Mouse (Mus musculus) liver, postnatal 0 days (tissue): Measurements from ENCODE around the gene Crhr2.

Source experiments
- CTCF ChIP-seq: sonication (generic); IDR thresholded peaks from 2 replicates; pipeline ENCODE4 v1.5.1; 2016; ENCODE audit warnings: antibody characterized with exemption, low read depth
- EP300 ChIP-seq: IDR thresholded peaks from 2 replicates; pipeline ENCODE4 v1.6.1; 2016; ENCODE audit warnings: antibody characterized with exemption, low read depth, mild to moderate bottlenecking

DNA sequence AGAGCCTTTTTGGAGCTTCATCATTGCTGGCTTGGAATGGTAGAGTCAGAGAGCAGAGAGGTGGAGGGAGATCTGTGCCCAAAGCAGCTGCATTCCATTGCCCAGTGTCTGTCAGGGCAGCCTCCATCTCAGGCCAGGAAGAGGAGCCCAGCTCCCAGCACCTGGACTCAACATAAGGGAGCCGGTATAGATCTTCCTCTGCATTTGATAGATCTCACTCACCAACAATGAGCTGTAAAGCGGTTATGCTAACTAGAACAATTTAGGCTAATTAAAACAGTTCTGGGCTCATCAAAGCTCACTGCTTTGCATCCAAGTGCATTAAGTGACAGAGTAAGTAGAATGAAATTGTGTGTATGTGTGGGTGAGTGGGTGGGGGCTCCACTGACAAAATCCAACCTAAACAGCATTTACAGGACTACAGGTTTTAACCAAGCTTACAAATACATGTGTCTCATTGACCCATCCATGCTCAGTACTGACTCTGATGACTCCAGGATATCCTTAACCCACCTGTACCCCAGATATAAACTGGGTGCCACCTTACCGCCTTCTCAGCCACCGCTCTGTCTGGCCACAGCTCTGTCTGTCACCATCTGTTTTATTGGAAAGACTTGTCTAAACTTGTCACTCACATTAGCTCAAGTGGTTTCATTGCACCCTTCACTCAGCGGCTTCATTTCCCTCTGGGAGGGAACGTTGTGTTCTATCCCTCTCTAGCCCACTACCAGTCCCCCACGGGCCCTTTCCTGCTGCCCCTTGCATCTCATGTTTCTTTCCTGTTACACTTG lies 50.4 kb downstream of the Crhr2 start:
- no peak for TF ChIP-seq CTCF
- no peak for TF ChIP-seq EP300
